Mouse (Mus musculus) lung, embryonic 16.5 days (tissue): ENCODE data around the gene Pacs2. TPM values are rescaled to one million over a fixed set of nuclear protein-coding genes. Genes with fewer than 3 reads are reported as not detected.

Experiments used
- ATAC-seq: fragments of 200-750 bp; cut with Nextera tagmentation; 2 replicates; pipeline ENCODE4 v1.8.0; 2017; ENCODE audit warnings: low read depth, mild to moderate bottlenecking, moderate library complexity
- H3K27ac ChIP-seq: fragments of 300-500 bp; sonication (generic); 2 replicates; pipeline ENCODE4 v1.5.1; 2014; ENCODE audit warnings: mild to moderate bottlenecking, control low read depth, low read length
- H3K27me3 ChIP-seq: fragments of 300-500 bp; sonication (generic); 2 replicates; pipeline ENCODE4 v1.6.1; 2014; ENCODE audit warnings: low read depth, low read length, mixed read lengths; ENCODE audit not compliant: control insufficient read depth, insufficient read depth
- H3K36me3 ChIP-seq: fragments of 300-500 bp; sonication (generic); 2 replicates; pipeline ENCODE4 v1.6.1; 2014; ENCODE audit warnings: low read length; ENCODE audit not compliant: control insufficient read depth, insufficient read depth
- H3K4me1 ChIP-seq: fragments of 300-500 bp; sonication (generic); replicated peaks from 2 replicates; pipeline ENCODE4 v1.6.1; 2014; ENCODE audit warnings: low read length, mixed read lengths; ENCODE audit not compliant: control insufficient read depth, insufficient read depth
- H3K4me2 ChIP-seq: fragments of 300-500 bp; sonication (generic); 2 replicates; pipeline ENCODE4 v1.6.1; 2014; ENCODE audit warnings: low read depth, low read length, control low read depth
- H3K4me3 ChIP-seq: fragments of 300-500 bp; sonication (generic); 2 replicates; pipeline ENCODE4 v1.5.1; 2014; ENCODE audit warnings: mild to moderate bottlenecking, low read length, control low read depth
- H3K9ac ChIP-seq: fragments of 300-500 bp; sonication (generic); 2 replicates; pipeline ENCODE4 v1.6.1; 2014; ENCODE audit warnings: low read length, control low read depth
- H3K9me3 ChIP-seq: fragments of 300-500 bp; sonication (generic); 2 replicates; pipeline ENCODE4 v1.6.1; 2016; ENCODE audit warnings: low read length; ENCODE audit not compliant: control insufficient read depth
- WGBS: fragments of 180-500 bp; shearing (Covaris S2); extraction: QIAGEN DNeasy Blood & Tissue Kit; methylation state at CpG from one replicate; pipeline ENCODE4 v1.1.7; 2014; 5-methylcytosine and 5-hydroxymethylcytosine counted together
- polyA plus RNA-seq: library from polyadenylated mRNA; unstranded; fragments of >200 nt; fragmentation: Nextera tagmentation; extraction: Ambion mirVana; gene quantifications from 2 replicates; pipeline ENCODE4 v1.2.1, GENCODE M21; 2015

Pacs2 gene
- polyA plus RNA-seq, result 10.5 and 12.2 TPM in 2 replicates

DNA sequence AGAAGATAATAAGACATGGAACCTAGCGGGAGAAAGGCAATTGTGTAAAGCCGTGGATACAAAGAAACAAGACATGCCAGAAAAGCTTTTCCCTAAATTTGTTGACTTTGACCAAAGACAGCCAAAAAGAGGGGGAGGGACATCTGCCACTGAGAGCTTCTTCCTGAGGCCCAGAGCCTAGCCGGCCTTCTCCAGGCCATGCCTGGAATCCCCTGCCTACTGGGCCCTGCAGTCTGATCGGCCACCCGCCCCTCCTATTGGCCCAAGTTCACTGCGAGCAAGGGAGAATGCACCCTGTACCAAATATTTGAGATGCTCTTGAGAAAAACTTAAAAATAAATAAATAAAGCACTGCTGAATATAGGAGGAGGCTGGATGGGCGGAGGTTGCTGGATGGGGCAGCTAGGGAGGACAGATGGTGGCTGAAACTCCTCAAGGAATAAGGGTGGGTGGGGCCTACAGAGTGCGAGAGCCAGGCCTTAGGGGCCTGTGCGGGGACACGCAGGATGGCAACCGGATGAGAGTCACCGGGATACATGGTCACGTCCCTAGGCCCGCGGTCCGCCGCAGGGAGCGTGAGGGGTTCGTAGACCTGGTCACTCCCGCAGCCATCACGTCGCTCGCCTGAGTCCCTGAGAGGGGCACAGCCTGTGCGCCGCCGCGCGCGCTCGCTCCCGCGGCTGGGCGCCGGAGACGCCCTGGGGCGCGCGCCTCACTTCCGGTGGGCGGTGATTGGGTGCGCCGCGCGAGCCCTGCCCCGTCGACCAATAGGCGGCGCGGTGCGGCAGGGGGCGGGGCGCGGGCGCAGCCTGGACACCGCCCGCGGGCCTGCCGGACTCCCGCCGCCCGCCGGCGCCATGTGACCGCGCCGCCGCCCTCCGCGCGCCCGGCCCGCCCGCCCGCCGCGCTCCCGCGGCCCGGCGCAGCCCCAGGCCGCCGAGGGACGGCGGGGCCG, at the start of gene Pacs2:
Gene Pacs2, plus strand, starts transcription at position 905 of the 955 bp plus-strand sequence.
- Histone ChIP-seq H3K4me1 (peaks cover 26% of the 10 kb centered on the region), H3K36me3 (no peaks in the 10 kb centered on the region), H3K4me3 (peak within 1 kb of the TSS; percentile 89), H3K9me3 (no peaks in the 10 kb centered on the region), H3K27me3 (no peaks in the 10 kb centered on the region), H3K9ac (peak within 1 kb of the TSS; percentile 91), H3K27ac (peak within 1 kb of the TSS; percentile 93), H3K4me2 (peak within 1 kb of the TSS; percentile 90)
- 3% methylated on average over 45 of the region's 85 CpGs for WGBS
- ATAC-seq, result peak; percentile 98

DNA sequence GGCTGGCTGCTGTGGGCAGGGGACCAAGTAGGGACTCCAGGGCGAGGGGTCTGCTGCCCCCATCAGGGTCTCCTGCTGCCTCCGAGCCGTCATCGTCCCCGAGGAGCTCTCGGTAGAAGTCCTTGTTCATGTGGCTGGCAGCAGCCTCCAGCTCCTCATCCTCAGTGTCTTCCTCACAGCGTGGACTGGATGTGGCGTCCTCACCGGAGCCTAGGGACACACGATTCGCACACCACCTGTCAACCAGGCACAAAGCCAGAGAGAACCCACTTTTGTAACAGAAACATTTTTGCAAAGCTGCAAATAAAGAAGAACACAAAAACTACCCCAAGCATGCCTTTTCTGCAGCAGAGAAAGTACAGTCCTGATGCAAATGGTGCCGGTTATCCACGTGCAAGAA, 48.5 kb upstream of the Pacs2 start:
- no peak overlapping the region for H3K27ac ChIP-seq
- H3K4me2 ChIP-seq, result no peak overlapping the region
- WGBS, result 89% methylated on average over 13 of the region's 13 CpGs
- no peaks in the 10 kb centered on the region for H3K4me1 ChIP-seq
- H3K27me3 ChIP-seq, result no peaks in the 10 kb centered on the region
- peaks cover 74% of the 10 kb centered on the region for H3K36me3 ChIP-seq
- no peak for ATAC-seq
- H3K4me3 ChIP-seq, result no peak overlapping the region
- H3K9me3 ChIP-seq, result no peaks in the 10 kb centered on the region
- H3K9ac ChIP-seq, result no peak overlapping the region

DNA sequence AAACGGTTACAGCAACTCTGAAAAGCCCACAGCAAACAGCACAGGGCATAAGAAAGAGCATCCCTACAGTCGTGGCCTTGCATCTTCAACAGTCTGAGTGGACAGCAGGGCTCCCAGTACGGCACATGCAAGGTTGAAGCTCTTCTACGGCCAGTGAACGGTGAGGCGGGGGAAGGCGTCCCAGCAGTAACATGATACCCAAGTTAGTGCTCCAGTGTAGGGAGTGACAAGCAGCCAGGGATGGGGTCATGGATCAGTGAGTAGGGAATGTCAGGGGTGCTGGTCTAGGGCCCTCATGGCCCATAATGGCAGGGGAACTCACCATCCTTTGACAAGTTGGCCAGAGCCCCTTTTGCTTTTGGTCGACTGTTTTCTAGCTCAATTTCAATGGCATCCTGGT, 45.4 kb upstream of the Pacs2 start:
- Histone ChIP-seq H3K4me3 (no peak overlapping the region), H3K27ac (no peak overlapping the region), H3K36me3 (peaks cover 71% of the 10 kb centered on the region), H3K9me3 (no peaks in the 10 kb centered on the region), H3K4me1 (no peaks in the 10 kb centered on the region), H3K4me2 (no peak overlapping the region), H3K27me3 (no peaks in the 10 kb centered on the region), H3K9ac (no peak overlapping the region)
- ATAC-seq, result no peak
- WGBS, result 60% methylated on average over 8 of the region's 8 CpGs

DNA sequence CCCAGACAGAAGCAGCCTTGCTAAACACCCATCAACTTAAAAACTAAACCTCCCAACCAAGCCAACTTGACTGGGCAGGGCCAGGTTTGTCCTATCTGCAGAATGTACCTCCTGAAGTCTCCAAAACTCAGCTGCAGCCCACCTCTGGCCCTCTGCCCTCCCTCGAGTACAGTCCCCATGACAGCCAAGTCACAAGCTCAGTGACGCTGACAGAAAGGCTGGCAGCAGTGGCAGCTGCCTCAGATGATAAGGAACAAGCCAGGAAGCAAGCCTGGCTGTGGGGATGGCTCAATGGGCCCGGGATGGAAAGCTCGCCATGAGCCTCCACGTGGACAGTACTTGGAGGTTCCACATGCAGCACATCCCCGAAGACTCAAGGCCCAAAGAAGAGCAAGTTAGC, 44.7 kb upstream of the Pacs2 start:
- H3K9me3 ChIP-seq, result no peaks in the 10 kb centered on the region
- no peak overlapping the region for H3K27ac ChIP-seq
- H3K4me1 ChIP-seq, result no peaks in the 10 kb centered on the region
- no peak overlapping the region for H3K4me2 ChIP-seq
- H3K36me3 ChIP-seq, result peaks cover 66% of the 10 kb centered on the region
- 89% methylated on average over 6 of the region's 6 CpGs for WGBS
- H3K9ac ChIP-seq, result no peak overlapping the region
- no peak overlapping the region for H3K4me3 ChIP-seq
- ATAC-seq, result no peak
- no peaks in the 10 kb centered on the region for H3K27me3 ChIP-seq

DNA sequence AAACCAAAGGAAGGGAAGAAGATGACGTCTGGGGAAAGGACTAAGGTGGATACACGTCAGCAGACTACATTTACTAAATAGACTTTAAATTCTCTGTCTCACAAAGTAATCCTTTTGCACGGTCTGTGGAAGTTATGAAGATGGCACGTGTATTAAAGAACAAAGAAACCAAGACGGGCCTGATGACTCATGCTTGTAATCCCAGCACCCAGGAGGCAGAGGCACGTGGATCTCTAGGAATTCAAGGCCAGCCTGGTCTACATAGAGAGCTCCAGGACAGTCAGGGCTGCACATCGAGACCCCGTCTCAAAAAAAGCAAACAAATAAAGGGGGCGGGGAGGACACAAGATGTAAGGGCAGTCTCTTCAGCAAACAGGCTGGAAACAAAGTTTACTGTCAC, 39.6 kb upstream of the Pacs2 start:
- Histone ChIP-seq H3K9me3 (no peaks in the 10 kb centered on the region), H3K27ac (no peak overlapping the region), H3K4me3 (no peak overlapping the region), H3K27me3 (no peaks in the 10 kb centered on the region), H3K9ac (no peak overlapping the region), H3K36me3 (peaks cover 42% of the 10 kb centered on the region), H3K4me1 (peaks cover 14% of the 10 kb centered on the region), H3K4me2 (no peak overlapping the region)
- WGBS, result 84% methylated on average over 9 of the region's 9 CpGs
- no peak for ATAC-seq

DNA sequence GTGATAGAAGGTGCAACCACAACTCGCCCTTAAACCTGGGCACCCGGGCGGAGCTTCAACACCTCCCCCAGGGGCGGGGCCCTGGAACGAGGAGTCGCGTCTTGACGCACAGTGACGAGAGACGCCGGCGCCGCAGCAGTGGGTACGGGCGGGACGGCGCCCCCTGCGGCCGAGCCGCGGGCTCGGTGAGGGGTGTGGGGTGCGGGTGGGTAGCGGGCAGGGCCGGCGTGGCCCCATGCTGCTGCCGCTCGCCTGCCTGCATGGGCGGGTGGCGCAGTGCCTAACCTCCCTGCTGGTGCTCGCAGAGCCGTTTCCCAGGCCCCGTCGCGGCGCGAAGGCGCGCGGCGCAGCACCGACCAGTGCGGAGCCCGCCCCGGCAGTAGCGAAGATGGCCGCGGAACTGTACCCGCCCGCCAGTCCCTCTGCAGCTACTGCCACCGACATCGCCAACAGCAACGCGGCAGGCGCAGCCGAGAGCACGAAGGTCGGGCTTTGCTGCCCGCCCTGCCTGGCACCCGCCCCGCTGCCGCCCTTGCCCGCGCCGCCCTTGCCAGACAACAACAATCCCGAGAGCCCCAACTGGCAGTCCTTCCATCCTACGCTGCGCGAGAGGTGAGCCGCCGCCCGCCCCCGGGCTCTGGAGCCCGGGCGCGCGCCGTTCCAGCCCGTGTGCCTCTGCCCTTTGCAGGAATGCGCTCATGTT, 37.8 kb upstream of the Pacs2 start, which contains the start of gene Btbd6:
Gene Btbd6, plus strand, starts transcription at position 112 of the 703 bp plus-strand sequence.
- Histone ChIP-seq H3K4me3 (peak within 1 kb of the TSS; percentile 74), H3K27ac (peak within 1 kb of the TSS; percentile 93), H3K4me1 (peaks cover 14% of the 10 kb centered on the region), H3K9ac (peak within 1 kb of the TSS; percentile 87), H3K4me2 (peak within 1 kb of the TSS; percentile 92), H3K36me3 (peaks cover 48% of the 10 kb centered on the region), H3K9me3 (no peaks in the 10 kb centered on the region), H3K27me3 (no peaks in the 10 kb centered on the region)
- peak; percentile 96 for ATAC-seq
- WGBS, result 1% methylated on average over 69 of the region's 80 CpGs

DNA sequence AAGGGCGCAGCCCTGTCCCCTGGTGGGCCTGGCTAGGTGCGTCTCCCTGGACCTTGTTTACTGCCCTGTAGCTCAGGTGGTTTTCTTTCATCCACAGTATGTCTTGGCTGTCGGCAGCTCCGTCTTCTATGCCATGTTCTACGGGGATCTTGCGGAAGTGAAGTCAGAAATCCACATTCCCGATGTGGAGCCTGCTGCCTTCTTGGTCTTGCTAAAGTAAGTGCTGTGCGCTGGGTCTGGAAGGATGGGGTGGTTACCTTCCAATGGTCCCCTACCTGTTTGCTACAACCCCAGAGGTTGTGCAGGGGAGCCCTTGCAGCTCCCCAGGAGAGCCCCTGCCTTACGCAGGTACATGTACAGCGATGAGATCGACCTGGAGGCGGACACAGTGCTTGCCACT, 37.2 kb upstream of the Pacs2 start:
- peaks cover 50% of the 10 kb centered on the region for H3K36me3 ChIP-seq
- ATAC-seq, result no peak
- H3K9me3 ChIP-seq, result no peaks in the 10 kb centered on the region
- H3K9ac ChIP-seq, result peak overlapping the region; percentile 87
- H3K27ac ChIP-seq, result peak overlapping the region; percentile 93
- no peaks in the 10 kb centered on the region for H3K27me3 ChIP-seq
- H3K4me3 ChIP-seq, result peak overlapping the region; percentile 74
- peak overlapping the region; percentile 92 for H3K4me2 ChIP-seq
- WGBS, result 32% methylated on average over 12 of the region's 12 CpGs
- H3K4me1 ChIP-seq, result peaks cover 14% of the 10 kb centered on the region

DNA sequence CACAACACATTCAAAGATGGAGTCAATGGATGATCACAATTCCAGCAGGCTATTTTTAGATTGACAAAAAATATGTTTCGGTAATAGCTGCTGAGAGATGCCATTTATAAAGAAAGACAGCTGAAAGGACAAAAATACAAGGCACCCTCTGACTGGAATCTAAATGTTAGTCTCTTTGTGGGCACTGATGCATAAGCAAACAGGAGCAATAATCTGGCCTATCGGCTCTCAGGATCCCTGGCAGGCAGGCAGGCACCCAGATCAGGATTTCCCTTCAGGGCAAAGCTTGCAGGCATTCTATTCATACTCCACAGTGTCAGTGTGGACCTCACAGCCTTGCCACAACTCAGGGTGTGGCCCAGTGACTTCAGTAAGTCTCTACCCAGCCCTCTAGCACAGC, 32.3 kb upstream of the Pacs2 start:
- H3K9me3 ChIP-seq, result no peaks in the 10 kb centered on the region
- H3K9ac ChIP-seq, result no peak overlapping the region
- WGBS, result 83% methylated on average over 2 of the region's 2 CpGs
- no peak overlapping the region for H3K4me3 ChIP-seq
- no peak overlapping the region for H3K27ac ChIP-seq
- ATAC-seq, result no peak
- no peak overlapping the region for H3K4me2 ChIP-seq
- peaks cover 52% of the 10 kb centered on the region for H3K36me3 ChIP-seq
- H3K27me3 ChIP-seq, result no peaks in the 10 kb centered on the region
- H3K4me1 ChIP-seq, result peaks cover 7% of the 10 kb centered on the region

DNA sequence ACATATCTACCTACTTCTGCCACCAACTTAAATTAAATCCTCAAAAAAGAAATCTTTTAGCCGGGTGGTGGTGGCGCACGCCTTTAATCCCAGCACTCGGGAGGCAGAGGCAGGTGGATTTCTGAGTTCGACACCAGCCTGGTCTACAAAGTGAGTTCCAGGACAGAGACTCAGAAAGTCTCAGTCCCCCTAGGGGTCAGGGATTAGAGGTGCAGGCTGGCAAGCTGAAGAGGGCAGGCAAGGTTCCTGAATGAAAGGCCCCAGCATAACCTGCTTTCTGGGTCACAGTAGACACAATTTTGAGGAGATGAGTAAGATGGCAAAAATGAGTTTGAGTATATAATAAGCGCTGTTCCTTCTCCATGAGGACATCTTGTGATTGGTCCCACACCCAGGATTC, 29.0 kb upstream of the Pacs2 start:
- H3K9ac ChIP-seq, result no peak overlapping the region
- H3K4me3 ChIP-seq, result no peak overlapping the region
- no peak for ATAC-seq
- peaks cover 39% of the 10 kb centered on the region for H3K36me3 ChIP-seq
- WGBS, result 91% methylated on average over 6 of the region's 6 CpGs
- H3K9me3 ChIP-seq, result no peaks in the 10 kb centered on the region
- no peaks in the 10 kb centered on the region for H3K27me3 ChIP-seq
- no peaks in the 10 kb centered on the region for H3K4me1 ChIP-seq
- H3K27ac ChIP-seq, result no peak overlapping the region
- H3K4me2 ChIP-seq, result no peak overlapping the region
